In genomic region chr17:48005091-48005490, GRCm38 (mm10) we compare ENCODE assay signal across 12 mouse cellular contexts. TPM values are rescaled to one million over a fixed set of nuclear protein-coding genes. Genes with fewer than 3 reads are reported as not detected.
DNase-seq lines count a peak whose midpoint lies in the region; ATAC-seq and TF ChIP-seq lines count a peak whose summit lies in the region.
"Had no signal": no experiment of that assay in that cellular context is flagged by ENCODE, and none has a peak within 500 bp of the region (broad histone marks: within the 10 kb centered on the region; RNA-seq: fewer than 3 reads in every experiment).

No protein-coding gene starts in this region.

- intact Hi-C loops in heart, postnatal 10 days (cut with DNase I), result no loop called here

- WGBS in lung, adult 2 months, result 32% methylated on average over 8 of the region's 8 CpGs
- 11% methylated on average over 8 of the region's 8 CpGs for WGBS in embryonic facial prominence, embryonic 11.5 days
- 29% methylated on average over 8 of the region's 8 CpGs for WGBS in liver, embryonic 16.5 days (ENCODE audit: insufficient replicate concordance)
- WGBS in cerebellum, adult 2 months, result 61% methylated on average over 8 of the region's 8 CpGs

- peaks cover 3% of the 10 kb centered on the region; the same call in 1 of the 2 replicates for H3K4me1 ChIP-seq in lung, adult 2 months (ENCODE audit: control insufficient read depth, insufficient read depth, low read length)
- peaks cover 10% of the 10 kb centered on the region; the same call in 1 of the 2 replicates for H3K4me1 ChIP-seq in embryonic facial prominence, embryonic 11.5 days (ENCODE audit: control insufficient read depth, insufficient read depth, low read length)
- H3K4me1 ChIP-seq in liver, embryonic 16.5 days (ENCODE audit: control insufficient read depth, low read depth, low read length), result peaks cover 28% of the 10 kb centered on the region
- H3K4me1 ChIP-seq in cerebellum, adult 2 months (ENCODE audit: control insufficient read depth, insufficient read depth, low read length), result no peaks in the 10 kb centered on the region

- no peak overlapping the region for H3K4me3 ChIP-seq in lung, adult 2 months (replicated peaks; ENCODE audit: extremely low read depth, low read depth, low read length)
- no peak overlapping the region for H3K4me3 ChIP-seq in embryonic facial prominence, embryonic 11.5 days (ENCODE audit: low read depth, low read length)
- no peak overlapping the region for H3K4me3 ChIP-seq in liver, embryonic 16.5 days (ENCODE audit: low read depth, low read length)
- no peak overlapping the region for H3K4me3 ChIP-seq in cerebellum, adult 2 months (replicated peaks; ENCODE audit: insufficient read depth, low read depth, low read length)
- H3K4me3 ChIP-seq: gastrocnemius, adult 2 months; neural tube, embryonic 13.5 days had no signal

- H3K27me3 ChIP-seq in embryonic facial prominence, embryonic 11.5 days (ENCODE audit: control insufficient read depth, insufficient read depth, low read length), result no peaks in the 10 kb centered on the region
- H3K27me3 ChIP-seq in liver, embryonic 16.5 days (ENCODE audit: control insufficient read depth, insufficient read depth, low read depth, low read length), result no peaks in the 10 kb centered on the region
- H3K27me3 ChIP-seq in cerebellum, adult 2 months (ENCODE audit: control insufficient read depth, insufficient read depth, low read length), result no peaks in the 10 kb centered on the region

- no peak for TF ChIP-seq POLR2A in lung, adult 2 months (IDR thresholded peaks at IDR 0.05; ENCODE audit: borderline replicate concordance, extremely low read depth, low read depth, low read length)
- no peak for TF ChIP-seq POLR2A in cerebellum, adult 2 months (IDR thresholded peaks at IDR 0.05; ENCODE audit: borderline replicate concordance, insufficient read depth, low read length)

- DNase-seq in lung, adult 2 months, result peak; percentile 27
- DNase-seq in lung, postnatal 36 days, result no peak
- DNase-seq in embryonic facial prominence, embryonic 11.5 days (ENCODE audit: low spot score), result peak; percentile 32
- DNase-seq in heart, postnatal 10 days, result peak; percentile 18 to 39
- DNase-seq in cerebellum, adult 2 months, result no peak
- DNase-seq in T-cell, adult 2 months (ENCODE audit: low spot score), result no peak
- no peak for DNase-seq in adrenal gland, postnatal 10 days
- DNase-seq: cerebellum, adult 9-11 months; gastrocnemius, adult 2 months had no signal

- H3K9me3 ChIP-seq in embryonic facial prominence, embryonic 11.5 days (replicated peaks; ENCODE audit: control insufficient read depth, low read length), result no peaks in the 10 kb centered on the region
- H3K9me3 ChIP-seq in liver, embryonic 16.5 days (replicated peaks; ENCODE audit: control insufficient read depth, low read length), result no peaks in the 10 kb centered on the region
- H3K9me3 ChIP-seq: neural tube, embryonic 13.5 days had no signal

- H3K36me3 ChIP-seq in embryonic facial prominence, embryonic 11.5 days (replicated peaks; ENCODE audit: control insufficient read depth, insufficient read depth, low read depth, low read length), result no peaks in the 10 kb centered on the region
- no peaks in the 10 kb centered on the region for H3K36me3 ChIP-seq in liver, embryonic 16.5 days (ENCODE audit: control insufficient read depth, insufficient read depth)
- H3K36me3 ChIP-seq: neural tube, embryonic 13.5 days had no signal

- H3K27ac ChIP-seq in embryonic facial prominence, embryonic 11.5 days (replicated peaks; ENCODE audit: low read depth, low read length), result peak overlapping the region; percentile 52
- H3K27ac ChIP-seq in liver, embryonic 16.5 days (ENCODE audit: low read length), result peak overlapping the region; percentile 51
- no peak overlapping the region for H3K27ac ChIP-seq in cerebellum, adult 2 months (ENCODE audit: insufficient read depth, low read length)
- H3K27ac ChIP-seq: gastrocnemius, adult 2 months; neural tube, embryonic 13.5 days had no signal

- TF ChIP-seq CTCF in lung, adult 2 months (IDR thresholded peaks at IDR 0.05; ENCODE audit: insufficient read depth, low read length), result no peak
- TF ChIP-seq CTCF in cerebellum, adult 2 months (IDR thresholded peaks at IDR 0.05; ENCODE audit: borderline replicate concordance, insufficient read depth, low read depth, low read length), result no peak

- no peak overlapping the region for H3K4me2 ChIP-seq in embryonic facial prominence, embryonic 11.5 days (ENCODE audit: low read depth, low read length)
- H3K4me2 ChIP-seq in liver, embryonic 16.5 days (ENCODE audit: low read depth, low read length), result no peak overlapping the region
- H3K4me2 ChIP-seq: neural tube, embryonic 13.5 days had no signal

- ATAC-seq in embryonic facial prominence, embryonic 11.5 days (replicated peaks; ENCODE audit: insufficient number of reproducible peaks, low FRiP score, low TSS enrichment, low read depth), result no peak
- peak; percentile 73 for ATAC-seq in liver, embryonic 16.5 days (ENCODE audit: low read depth)

- no peak overlapping the region; the same call in 1 of the 2 replicates for H3K9ac ChIP-seq in embryonic facial prominence, embryonic 11.5 days (replicated peaks; ENCODE audit: low read length)
- H3K9ac ChIP-seq in liver, embryonic 16.5 days (ENCODE audit: low read depth, low read length), result no peak overlapping the region
- H3K9ac ChIP-seq: neural tube, embryonic 13.5 days had no signal

RNA-seq across cellular contexts. Expression of gene 1700122O11Rik, which starts 33.0 kb away (rescaled TPM):
- not detected in 2 replicates for polyA plus RNA-seq in lung, adult 2 months (2012; rRNA removed)
- polyA plus RNA-seq in embryonic facial prominence, embryonic 11.5 days (2014; fragmentation: Nextera tagmentation; extraction: Ambion mirVana), result not detected in 2 replicates
- total RNA-seq in heart, postnatal 10 days (2021), result not detected
- polyA plus RNA-seq in liver, embryonic 16.5 days (2015; fragmentation: Nextera tagmentation; extraction: Ambion mirVana), result not detected in 2 replicates
- polyA plus RNA-seq in cerebellum, adult 2 months (2012; rRNA removed), result not detected in 2 replicates
- total RNA-seq in adrenal gland, postnatal 10 days (2021), result not detected
- total RNA-seq: adrenal gland, adult 18-20 months; gastrocnemius, adult 2 months had no signal
- polyA plus RNA-seq: neural tube, embryonic 13.5 days had no signal

Comparison
In these comparisons a context has a peak if more than half of its experiments do, and no peak if none do; other contexts are left out.
1. DNase-seq: peak in lung, adult 2 months (single experiment), embryonic facial prominence, embryonic 11.5 days (single experiment) and heart, postnatal 10 days (2 of 2); none in lung, postnatal 36 days (single experiment), cerebellum, adult 2 months (0 of 2), T-cell, adult 2 months (single experiment) and adrenal gland, postnatal 10 days (single experiment).